Mouse (Mus musculus): ENCODE data around the gene Rhog.
"Not testable (repeated sequence)": the region's sequence is repeated elsewhere in the genome, so short reads cannot be mapped to it uniquely, and the experiment has no call there.

Gene Rhog

GRCm38 (mm10) chr7:102255954-102256353 is at the start of gene Rhog:
Gene Rhog (minus strand): TSS chr7:102256054.
- no peak for DNase-seq

- DNase-seq: no peak
These were observed 49.7 kb upstream of the Rhog start for GRCm38 (mm10) chr7:102305596-102305995.

GRCm38 (mm10) chr7:102302471-102302870 is 46.6 kb upstream of the Rhog start:
- DNase-seq: no peak

- no peak for DNase-seq
These were observed 44.9 kb upstream of the Rhog start for GRCm38 (mm10) chr7:102300761-102301160.

DNA sequence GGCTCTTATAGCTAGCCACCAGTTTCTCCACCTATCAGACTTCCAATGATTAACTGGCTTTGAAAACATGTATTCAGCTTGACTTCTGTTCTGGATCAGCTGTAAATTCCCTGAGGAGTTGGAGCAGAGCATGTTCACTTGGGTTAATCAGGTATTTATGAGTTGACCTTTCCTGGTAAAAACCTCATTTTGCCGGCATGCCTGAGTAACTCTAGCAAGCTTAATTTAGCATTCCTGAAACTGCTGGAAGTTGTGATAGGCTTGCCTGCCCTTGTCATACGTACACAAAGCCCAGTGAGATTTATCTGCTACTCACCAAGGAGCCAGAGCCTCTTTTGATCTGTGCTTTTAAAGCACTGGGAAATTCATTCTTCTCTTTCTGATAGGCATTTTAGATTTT is 37.4 kb upstream of the Rhog start:
- no peak for DNase-seq

- no peak for DNase-seq
These were observed 36.4 kb upstream of the Rhog start for GRCm38 (mm10) chr7:102292228-102292627.

- DNase-seq: no peak
These were observed 33.6 kb upstream of the Rhog start for GRCm38 (mm10) chr7:102289466-102289865.

- peak; percentile 75 for DNase-seq
These were observed 26.4 kb upstream of the Rhog start for GRCm38 (mm10) chr7:102282261-102282660.

GRCm38 (mm10) chr7:102281403-102281802 is 25.5 kb upstream of the Rhog start:
- DNase-seq: no peak

DNA sequence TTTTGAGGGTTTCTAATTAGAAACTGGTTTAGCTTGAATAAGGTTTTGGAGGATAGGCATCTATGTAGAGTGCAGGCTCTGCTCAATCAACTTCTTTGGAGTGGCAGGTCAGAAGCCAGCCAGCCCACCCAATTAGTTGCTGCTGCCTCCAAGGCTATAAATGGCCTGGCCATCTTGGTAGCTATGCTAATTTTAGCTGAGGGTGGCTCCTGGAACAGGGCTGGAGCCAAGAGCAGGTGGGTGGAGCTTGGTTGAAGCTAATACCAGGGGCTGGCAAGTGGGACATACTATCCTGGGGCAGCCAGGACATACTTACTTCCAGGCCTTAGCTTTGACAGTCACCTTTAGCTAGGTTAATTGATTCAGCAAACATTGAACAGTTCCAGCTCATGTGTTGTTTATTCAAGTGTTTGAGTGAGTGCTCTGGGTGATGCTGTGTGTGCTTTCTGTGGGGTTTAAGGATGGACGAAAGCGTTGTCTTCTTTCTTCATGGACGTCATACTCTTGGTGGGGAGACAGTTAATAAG is 16.6 kb upstream of the Rhog start:
- DNase-seq: no peak

DNA sequence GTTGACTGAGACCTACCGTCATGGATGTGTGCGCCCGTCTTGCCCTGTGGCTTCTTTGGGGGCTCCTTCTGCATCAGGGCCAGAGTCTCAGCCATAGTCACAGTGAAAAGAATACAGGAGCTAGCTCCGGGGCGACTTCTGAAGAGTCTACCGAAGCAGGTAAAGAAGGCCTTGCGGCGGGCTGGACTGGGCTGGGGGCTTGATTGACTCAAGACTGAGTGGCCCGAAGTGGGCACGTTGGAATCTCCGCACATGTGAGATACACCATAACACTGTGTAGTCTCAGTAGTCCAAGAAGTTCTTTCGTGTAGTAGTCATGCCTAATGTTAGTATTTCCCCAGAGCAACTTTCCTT is 12.5 kb upstream of the Rhog start:
- no peak for DNase-seq

- peak; percentile 68 for DNase-seq
These were observed 11.9 kb upstream of the Rhog start, which contains the start of gene Stim1 for GRCm38 (mm10) chr7:102267601-102268394. Gene Stim1 (plus strand): TSS chr7:102267806.

- DNase-seq: peak; percentile 96
These were observed 11.3 kb upstream of the Rhog start for GRCm38 (mm10) chr7:102267113-102267579.

- DNase-seq: peak; percentile 68
These were observed 10.7 kb upstream of the Rhog start for GRCm38 (mm10) chr7:102266401-102267042.

- not testable (repeated sequence) for DNase-seq
These were observed 10.2 kb upstream of the Rhog start for GRCm38 (mm10) chr7:102266021-102266400.

- no peak for DNase-seq
These were observed 7.2 kb upstream of the Rhog start for GRCm38 (mm10) chr7:102263020-102263419.

GRCm38 (mm10) chr7:102260518-102260917 is 4.7 kb upstream of the Rhog start:
- no peak for DNase-seq

DNA sequence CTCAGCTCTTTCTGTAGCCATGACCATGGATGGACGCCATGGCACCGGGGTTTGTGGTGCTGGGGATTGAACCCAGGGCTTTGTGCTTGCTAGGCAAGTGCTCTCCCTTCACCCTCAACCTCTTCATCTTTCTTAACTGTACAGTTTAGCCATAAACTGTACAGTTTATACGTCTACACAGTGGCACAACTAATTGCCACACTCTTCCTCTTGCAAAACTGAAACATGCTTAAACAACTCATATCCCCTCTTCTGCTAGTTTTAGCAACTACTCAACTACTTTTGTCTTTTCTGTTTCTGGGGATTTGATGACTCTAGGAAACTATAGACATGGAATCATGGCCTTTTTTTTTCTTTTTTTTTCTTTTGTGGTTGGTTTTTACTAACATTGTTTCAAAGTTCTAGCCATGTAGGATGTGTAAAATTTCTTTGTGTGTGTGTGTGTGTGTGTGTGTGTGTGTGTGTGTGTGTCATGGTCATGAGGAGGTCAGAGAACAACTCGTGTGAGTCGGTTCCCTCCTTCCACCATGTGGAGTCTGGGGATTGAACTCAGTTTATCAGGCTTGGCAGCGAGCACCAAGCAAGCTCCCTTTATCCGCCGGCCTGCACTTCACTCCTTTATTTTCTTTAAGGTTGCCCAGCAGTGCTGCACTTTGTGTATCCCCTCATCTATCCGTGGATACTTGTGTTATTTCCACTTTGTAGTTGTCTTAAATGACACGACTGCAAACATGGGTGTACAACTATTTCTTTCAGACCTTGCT is 4.0 kb upstream of the Rhog start:
- DNase-seq: no peak

DNA sequence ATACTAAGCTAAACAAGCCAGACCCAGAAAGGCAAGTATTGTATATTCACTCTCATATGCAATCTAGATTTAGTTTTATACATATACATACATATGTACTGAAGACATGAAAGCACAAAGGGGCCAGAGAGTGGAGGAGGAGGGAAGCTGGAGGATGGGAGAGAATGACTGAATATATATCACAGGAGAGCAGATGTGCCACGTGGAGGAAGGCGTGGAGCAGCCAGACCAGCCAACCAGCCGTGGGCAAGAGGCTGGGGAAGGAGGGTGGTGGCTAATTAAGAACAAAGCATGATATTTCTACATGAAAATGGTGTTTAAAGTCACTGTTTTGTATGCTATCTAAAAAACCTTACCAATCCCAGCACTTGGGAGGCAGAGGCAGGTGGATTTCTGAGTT is 2.9 kb upstream of the Rhog start:
- no peak for DNase-seq

DNA sequence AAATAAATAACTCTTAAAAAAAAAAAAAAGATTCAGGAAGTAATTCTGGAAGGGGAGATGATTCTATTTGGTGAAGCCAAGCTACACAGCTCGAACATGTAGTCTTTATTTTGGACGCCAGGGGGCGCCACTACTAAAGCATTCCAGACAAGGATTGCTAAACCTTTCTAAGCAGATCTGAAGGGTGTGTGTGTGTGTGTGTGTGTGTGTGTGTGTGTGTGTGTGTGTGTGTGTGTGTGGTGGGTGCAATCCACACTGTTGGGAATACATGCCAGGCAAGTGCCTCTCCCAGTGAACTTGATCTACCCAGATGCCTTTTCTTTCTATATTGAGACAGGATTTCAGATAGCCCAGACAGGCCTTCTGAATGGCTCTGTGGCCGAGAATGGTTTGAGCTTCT is 2.3 kb upstream of the Rhog start:
- peak; percentile 95 for DNase-seq

DNA sequence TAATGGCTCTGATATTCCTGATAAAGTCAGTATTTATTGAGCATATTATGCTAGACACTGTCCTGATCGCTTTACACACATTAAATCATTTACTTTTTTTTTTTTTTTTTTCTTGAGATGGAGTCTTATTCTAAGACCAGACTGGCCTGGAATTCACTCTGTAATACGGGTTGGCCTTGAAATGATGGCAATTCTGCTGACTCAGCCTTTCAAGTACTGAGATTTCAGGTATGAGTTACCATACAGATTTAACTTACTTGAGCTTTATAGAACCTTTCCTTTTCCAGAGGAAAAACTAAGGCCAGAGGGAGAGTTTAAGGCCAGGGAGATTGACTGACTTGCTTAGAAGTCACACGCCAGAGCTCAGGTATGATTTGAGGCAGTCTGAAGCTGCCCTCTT is 782 bp upstream of the Rhog start:
- DNase-seq: no peak

GRCm38 (mm10) chr7:102253631-102254030 is 2.2 kb downstream of the Rhog start:
- DNase-seq: no peak

DNA sequence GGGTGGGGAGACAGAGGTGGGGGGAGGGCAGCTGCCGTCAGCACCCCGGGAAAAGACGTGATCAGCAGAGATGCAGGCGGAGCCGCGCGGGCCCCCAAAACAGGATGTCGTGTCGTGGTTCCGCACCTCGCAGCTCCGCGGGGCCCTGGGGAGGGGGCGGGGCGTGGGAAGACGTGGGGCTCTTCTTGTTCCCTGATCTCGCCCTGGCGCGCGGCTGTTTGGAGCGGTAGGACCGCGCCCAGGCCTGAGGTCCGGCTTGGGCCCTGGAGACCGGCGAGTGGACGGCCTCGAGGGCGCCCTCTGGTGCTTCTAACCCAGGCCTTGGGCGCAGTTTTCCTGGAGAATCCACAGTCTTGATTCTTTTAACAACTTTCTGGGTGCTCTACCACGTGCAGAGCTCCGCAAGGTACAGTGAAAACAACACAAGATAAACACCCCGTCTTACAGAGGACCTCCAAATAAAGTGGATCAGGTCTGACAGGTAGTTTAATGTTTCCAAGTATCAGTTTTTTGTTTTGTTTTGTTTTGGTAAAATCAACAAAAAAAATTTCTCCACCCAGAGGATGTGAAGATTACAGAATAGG is 5.1 kb downstream of the Rhog start:
- DNase-seq: peak; percentile 97
